Mouse (Mus musculus): ENCODE data around the gene Oser1. TPM values are rescaled to one million over a fixed set of nuclear protein-coding genes. Genes with fewer than 3 reads are reported as not detected.

The Oser1 gene
- total and polyA plus RNA-seq, 3 experiments = 29.0 to 44.9 (median 38.1) TPM

GRCm38 (mm10) chr2:163439488-163439887 is 15.0 kb upstream of the Oser1 start:
- Histone ChIP-seq H3K27me3 (replicated peaks) (peaks cover 89% of the 10 kb centered on the region), H3K27ac (ENCODE audit: insufficient read depth, low read depth) (no peak overlapping the region), H3K4me1 (ENCODE audit: control insufficient read depth in 1 of 2, insufficient read depth in 2 of 2) (no peaks in the 10 kb centered on the region), H3K4me3 (replicated peaks in 1 of 3; ENCODE audit: low read depth in 2 of 3, low read length in 2 of 3, poor library complexity in 1 of 3) (no peak overlapping the region), H3K9me3 (replicated peaks; ENCODE audit: low read length) (no peaks in the 10 kb centered on the region), H3K9ac (ENCODE audit: insufficient read depth, low read depth) (no peak overlapping the region), H3K79me2 (replicated peaks; ENCODE audit: control insufficient read depth, extremely low read depth, insufficient read depth, poor library complexity, severe bottlenecking) (no peaks in the 10 kb centered on the region), H3K36me3 (replicated peaks in 1 of 2; ENCODE audit: control insufficient read depth in 1 of 2, insufficient read depth in 1 of 2, low read length in 1 of 2) (no peaks in the 10 kb centered on the region), H3K4me2 (ENCODE audit: insufficient read depth, low read depth, poor library complexity, severe bottlenecking) (no peak overlapping the region)
- TF ChIP-seq USF1 (IDR thresholded peaks at IDR 0.05; ENCODE audit: low read depth, low read length) = no peak
- TF ChIP-seq HCFC1 (IDR thresholded peaks at IDR 0.05; ENCODE audit: low read depth, low read length) = no peak
- no peak for TF ChIP-seq POLR2AphosphoS2 (IDR thresholded peaks at IDR 0.05; ENCODE audit: low read depth, low read length)
- no peak for TF ChIP-seq MAX (IDR thresholded peaks at IDR 0.05; ENCODE audit: low read length)
- no peak for TF ChIP-seq ZC3H11A (IDR thresholded peaks at IDR 0.05; ENCODE audit: low read depth, low read length)
- TF ChIP-seq NELFE (IDR thresholded peaks at IDR 0.05; ENCODE audit: low read depth, low read length) = no peak
- TF ChIP-seq TBP (conservative IDR thresholded peaks at IDR 0.05; ENCODE audit: low read depth, low read length) = no peak
- no peak for TF ChIP-seq TCF12 (IDR thresholded peaks at IDR 0.05; ENCODE audit: low read depth, low read length)
- TF ChIP-seq RCOR1 (conservative IDR thresholded peaks at IDR 0.05; ENCODE audit: low read depth, low read length) = no peak
- no peak for TF ChIP-seq EP300 (IDR thresholded peaks at IDR 0.05; ENCODE audit: low read length)
- TF ChIP-seq MYC (IDR thresholded peaks at IDR 0.05; ENCODE audit: low read depth, low read length) = no peak
- no peak for TF ChIP-seq JUND (conservative IDR thresholded peaks at IDR 0.05; ENCODE audit: low read depth, low read length)
- no peak for TF ChIP-seq IRF4 (IDR thresholded peaks at IDR 0.05; ENCODE audit: low read depth, low read length)
- TF ChIP-seq KAT2A (IDR thresholded peaks at IDR 0.05; ENCODE audit: insufficient replicate concordance, low read length) = no peak
- no peak for TF ChIP-seq GABPA (IDR thresholded peaks at IDR 0.05; ENCODE audit: insufficient replicate concordance, low read depth, low read length)
- no peak for TF ChIP-seq MEF2A (IDR thresholded peaks at IDR 0.05; ENCODE audit: borderline replicate concordance, low read depth, low read length)
- TF ChIP-seq E2F4 (IDR thresholded peaks at IDR 0.05; ENCODE audit: insufficient replicate concordance, low read depth, low read length) = no peak
- no peak for TF ChIP-seq RAD21 (IDR thresholded peaks at IDR 0.05; ENCODE audit: low read depth, low read length)
- dilution Hi-C loops (cut with MboI; ENCODE audit: extremely low pct_ligation_motif_present, extremely low pct_unique_long_range_greater_than_20kb, low sequenced_read_pairs) = no loop called here
- in situ Hi-C loops (cut with MboI; ENCODE audit: low pct_ligation_motif_present, low pct_unique_long_range_greater_than_20kb, low sequenced_read_pairs) = no loop called here
- no peak for DNase-seq (ENCODE audit: extremely low read depth)

- in situ Hi-C loops (cut with MboI; ENCODE audit: low pct_ligation_motif_present, low pct_unique_long_range_greater_than_20kb, low sequenced_read_pairs) (no loop called here), dilution Hi-C loops (cut with MboI; ENCODE audit: extremely low pct_ligation_motif_present, extremely low pct_unique_long_range_greater_than_20kb, low sequenced_read_pairs) (no loop called here)
- Histone ChIP-seq H3K9ac (ENCODE audit: insufficient read depth, low read depth) (no peak overlapping the region), H3K79me2 (replicated peaks; ENCODE audit: control insufficient read depth, extremely low read depth, insufficient read depth, poor library complexity, severe bottlenecking) (no peaks in the 10 kb centered on the region), H3K4me1 (ENCODE audit: control insufficient read depth in 1 of 2, insufficient read depth in 2 of 2) (no peaks in the 10 kb centered on the region), H3K9me3 (replicated peaks; ENCODE audit: low read length) (no peaks in the 10 kb centered on the region), H3K27me3 (replicated peaks) (peaks cover 87% of the 10 kb centered on the region), H3K27ac (ENCODE audit: insufficient read depth, low read depth) (no peak overlapping the region), H3K4me3 (replicated peaks in 1 of 3; ENCODE audit: low read depth in 2 of 3, low read length in 2 of 3, poor library complexity in 1 of 3) (no peak overlapping the region), H3K4me2 (ENCODE audit: insufficient read depth, low read depth, poor library complexity, severe bottlenecking) (no peak overlapping the region), H3K36me3 (replicated peaks in 1 of 2; ENCODE audit: control insufficient read depth in 1 of 2, insufficient read depth in 1 of 2, low read length in 1 of 2) (no peaks in the 10 kb centered on the region)
- DNase-seq (ENCODE audit: extremely low read depth) = no peak
- no peak for TF ChIP-seq EP300 (IDR thresholded peaks at IDR 0.05; ENCODE audit: low read length)
Measured at GRCm38 (mm10) chr2:163438619-163439451, 14.3 kb upstream of the Oser1 start.

Data from CH12.LX (cell line).